Comparison of ENCODE assay signal across 13 mouse cellular contexts in the genomic region with DNA sequence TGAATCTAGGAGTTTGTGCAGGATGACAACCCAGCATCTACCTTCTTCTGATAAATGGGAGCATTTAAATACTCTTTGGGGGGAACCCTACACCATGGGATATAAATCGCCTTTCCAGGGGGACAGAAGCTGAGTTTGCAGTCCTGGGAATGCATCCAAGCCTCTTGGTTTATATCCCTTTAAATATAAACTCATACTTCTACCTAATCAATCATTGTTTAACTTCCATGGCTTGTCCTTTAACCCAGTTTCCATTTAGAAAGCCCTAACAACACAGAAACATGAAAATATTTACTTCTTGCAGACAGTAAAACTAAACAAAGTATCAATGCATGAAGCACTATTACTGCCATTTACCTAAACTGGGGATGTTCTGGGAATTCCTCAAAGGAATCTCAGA.
"Had no signal": no experiment of that assay in that cellular context is flagged by ENCODE, and none has a peak within 500 bp of the region (broad histone marks: within the 10 kb centered on the region; RNA-seq: fewer than 3 reads in every experiment).

No protein-coding gene starts in this region.

- H3K27ac ChIP-seq: hindbrain, embryonic 10.5 days; hindbrain, embryonic 14.5 days; left cerebral cortex, adult 2 months; limb, embryonic 10.5 days; liver, embryonic 14.5 days; macrophage; midbrain, embryonic 15.5 days; neural tube, embryonic 12.5 days had no signal

- H3K4me3 ChIP-seq: hindbrain, embryonic 10.5 days; left cerebral cortex, adult 2 months; limb, embryonic 10.5 days; midbrain, embryonic 15.5 days; neural tube, embryonic 12.5 days had no signal

- H3K4me1 ChIP-seq: neural tube, embryonic 12.5 days had no signal

- H3K4me2 ChIP-seq: hindbrain, embryonic 14.5 days; midbrain, embryonic 11.5 days; midbrain, embryonic 15.5 days; neural tube, embryonic 12.5 days had no signal

- H3K9me3 ChIP-seq: hindbrain, embryonic 10.5 days; limb, embryonic 10.5 days; megakaryocyte, embryonic 14.5 days; midbrain, embryonic 15.5 days; neural tube, embryonic 12.5 days had no signal

- DNase-seq: lung, postnatal 14 days; thymus, postnatal 4 days had no signal

- ATAC-seq: intestine, postnatal 0 days; midbrain, embryonic 15.5 days had no signal

- H3K27me3 ChIP-seq: megakaryocyte, embryonic 14.5 days; midbrain, embryonic 15.5 days; neural tube, embryonic 12.5 days had no signal

- H3K9ac ChIP-seq: hindbrain, embryonic 14.5 days; liver, embryonic 14.5 days; midbrain, embryonic 15.5 days; neural tube, embryonic 12.5 days had no signal

- H3K36me3 ChIP-seq: hindbrain, embryonic 10.5 days; limb, embryonic 10.5 days; midbrain, embryonic 15.5 days; neural tube, embryonic 12.5 days had no signal
